Mouse (Mus musculus) right cerebral cortex, postnatal 25 days (tissue): ENCODE data around the gene Ang.

Source experiments
- DNase-seq: peaks from one replicate; pipeline ENCODE4 v3.0.0; 2022

Ang gene

GRCm38 (mm10) chr14:51129624-51129975, 38.6 kb downstream of the Ang start:
- no peak for DNase-seq

- no peak for DNase-seq
These were observed 39.5 kb downstream of the Ang start for GRCm38 (mm10) chr14:51130315-51130940.

DNA sequence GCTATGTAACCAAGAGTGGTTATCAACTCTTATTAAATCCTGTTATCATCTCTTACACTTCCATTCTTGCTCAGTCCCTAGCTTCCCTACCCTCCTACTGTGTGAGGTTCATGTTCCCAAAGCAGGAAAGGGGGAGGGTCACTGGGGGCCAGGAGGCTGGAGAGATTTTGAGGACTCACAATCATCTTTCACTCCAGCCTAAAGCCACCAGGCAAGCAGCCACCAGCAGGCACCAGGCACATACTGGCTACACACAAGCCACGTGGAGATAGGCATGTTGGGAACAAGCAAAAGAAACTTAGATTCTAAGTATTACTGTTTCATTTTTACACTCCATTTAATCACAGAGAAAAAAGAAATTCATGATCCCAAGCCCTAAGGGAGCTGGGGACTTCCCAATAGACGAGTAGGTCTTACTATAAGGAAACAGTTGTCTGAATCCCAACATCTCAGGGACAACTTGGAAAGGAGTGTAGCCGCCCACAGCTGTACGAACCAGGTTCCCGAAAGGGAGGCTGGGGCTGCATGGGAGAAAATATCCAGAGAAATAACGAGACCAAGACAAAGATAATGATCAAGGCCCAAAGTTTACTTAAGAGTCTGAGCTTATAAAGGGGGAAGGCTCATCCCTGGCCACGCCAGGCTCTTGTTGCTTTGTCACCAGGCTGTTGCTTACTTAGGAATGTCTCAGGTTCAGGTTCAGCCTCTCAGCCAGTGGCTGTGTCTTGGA, 40.3 kb downstream of the Ang start:
- DNase-seq, result no peak

DNA sequence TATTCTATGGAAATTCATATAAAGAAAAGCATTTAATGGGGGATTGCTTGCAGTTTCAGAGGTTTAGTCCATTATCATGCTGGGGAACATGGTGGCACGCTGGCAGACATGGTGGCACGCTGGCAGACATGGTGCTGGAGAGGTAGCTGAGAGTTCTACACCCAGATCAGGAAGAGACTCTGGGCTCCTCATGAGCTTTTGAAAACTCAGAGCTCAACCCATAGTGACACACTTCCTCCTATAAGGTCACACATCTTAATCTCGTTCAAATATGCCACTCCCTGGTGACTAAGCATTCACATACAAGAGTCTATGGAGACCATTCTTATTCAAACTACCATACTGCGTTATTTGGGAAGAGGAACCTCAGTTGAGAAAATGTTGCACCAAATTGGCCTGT, 41.4 kb downstream of the Ang start:
- no peak for DNase-seq

DNA sequence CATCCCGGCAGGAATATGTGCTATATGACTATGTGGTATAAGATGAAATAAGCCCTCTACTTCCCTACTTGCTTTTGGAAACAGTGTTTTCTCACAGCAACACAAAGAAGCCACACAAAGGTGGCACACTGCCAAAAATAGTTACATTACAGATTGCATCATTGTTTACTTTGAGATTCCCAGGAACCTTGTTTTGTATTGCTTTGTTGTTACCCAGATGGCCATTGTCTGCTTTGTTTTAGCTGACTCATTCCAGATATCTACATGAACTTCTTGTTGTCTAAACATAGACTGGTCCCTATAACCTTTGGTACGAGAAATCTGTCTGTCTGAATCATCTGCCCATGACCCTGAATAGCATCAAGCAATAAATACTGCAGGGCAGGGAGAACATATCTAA, 49.4 kb downstream of the Ang start:
- DNase-seq, result no peak

DNA sequence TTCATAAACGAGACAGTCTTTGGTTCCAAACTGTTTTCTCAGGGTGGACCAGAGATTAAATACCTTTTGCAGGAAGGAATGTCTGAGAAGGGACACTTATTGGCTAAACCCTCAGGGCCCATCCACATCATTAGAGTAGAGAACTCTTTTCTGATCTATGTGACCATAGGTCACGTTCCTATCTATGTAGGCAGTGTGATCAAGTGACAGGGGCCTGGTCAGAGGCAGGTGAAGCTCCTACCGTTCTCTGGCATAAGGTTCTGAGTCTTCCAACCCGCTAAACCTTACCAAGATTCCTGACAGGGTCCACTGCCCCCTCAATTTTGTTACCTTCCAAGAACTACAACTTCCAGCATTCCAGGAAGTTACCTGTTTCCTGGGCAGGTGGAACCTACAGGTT, 51.2 kb downstream of the Ang start:
- no peak for DNase-seq

DNA sequence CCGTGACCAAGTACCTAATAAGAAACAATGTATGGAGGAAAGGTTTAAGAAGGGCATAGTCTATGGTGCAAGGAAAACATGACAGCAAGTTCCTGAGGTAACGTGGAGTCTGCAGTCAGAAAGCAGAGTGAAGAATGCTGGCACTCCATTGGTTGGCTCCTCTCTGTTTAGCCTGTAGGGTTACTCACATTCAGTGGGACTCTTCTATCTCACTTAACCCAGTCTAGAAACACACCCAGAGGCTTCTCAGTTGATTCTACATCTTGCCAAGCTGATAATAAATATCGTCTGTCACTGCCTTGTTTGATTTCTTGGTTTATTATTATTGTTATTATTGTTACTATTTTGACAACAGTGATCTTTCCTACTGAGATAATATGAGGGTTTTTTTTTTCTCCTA, 51.6 kb downstream of the Ang start:
- no peak for DNase-seq

DNA sequence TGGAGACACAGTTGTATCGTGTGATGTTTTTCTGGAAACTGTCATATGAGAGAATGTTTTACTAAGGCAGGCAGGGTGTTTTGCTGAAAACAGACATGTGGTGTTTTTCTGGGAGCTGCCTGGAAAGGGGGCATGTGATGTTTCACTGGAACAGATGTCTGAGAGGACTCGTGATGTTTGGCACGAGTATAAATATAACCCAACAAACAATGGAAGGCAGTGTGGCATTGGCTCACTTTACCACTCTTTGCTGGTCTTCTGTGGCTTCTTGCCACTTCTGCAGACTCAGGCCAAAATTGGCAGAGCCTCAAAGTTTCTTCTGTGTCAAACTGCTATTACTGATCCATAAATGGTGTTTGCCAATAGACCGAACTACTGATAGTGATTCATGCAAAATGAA, 52.3 kb downstream of the Ang start:
- DNase-seq, result no peak

- no peak for DNase-seq
These were observed 53.0 kb downstream of the Ang start for GRCm38 (mm10) chr14:51143937-51144336.

DNA sequence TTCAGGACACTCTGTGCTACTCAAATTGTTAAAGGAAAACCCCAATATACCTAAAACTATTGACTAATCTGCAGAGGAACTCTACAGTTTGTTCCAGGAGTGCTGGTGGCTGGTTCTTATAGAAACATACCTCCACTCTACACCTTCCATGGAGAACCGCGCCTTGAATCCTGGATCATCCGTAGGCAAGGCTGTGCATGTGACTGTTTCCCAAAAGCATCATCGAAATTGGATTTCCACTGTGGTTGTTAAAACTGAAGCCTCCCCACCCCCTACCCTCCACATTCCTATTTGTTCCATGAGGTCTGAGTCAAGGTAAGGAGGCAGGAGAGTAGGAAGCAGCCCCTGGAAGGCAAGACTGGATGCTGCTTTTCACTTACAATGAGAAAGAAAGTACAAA, 53.5 kb downstream of the Ang start:
- no peak for DNase-seq

- no peak for DNase-seq
These were observed 54.6 kb downstream of the Ang start for GRCm38 (mm10) chr14:51145521-51145920.

DNA sequence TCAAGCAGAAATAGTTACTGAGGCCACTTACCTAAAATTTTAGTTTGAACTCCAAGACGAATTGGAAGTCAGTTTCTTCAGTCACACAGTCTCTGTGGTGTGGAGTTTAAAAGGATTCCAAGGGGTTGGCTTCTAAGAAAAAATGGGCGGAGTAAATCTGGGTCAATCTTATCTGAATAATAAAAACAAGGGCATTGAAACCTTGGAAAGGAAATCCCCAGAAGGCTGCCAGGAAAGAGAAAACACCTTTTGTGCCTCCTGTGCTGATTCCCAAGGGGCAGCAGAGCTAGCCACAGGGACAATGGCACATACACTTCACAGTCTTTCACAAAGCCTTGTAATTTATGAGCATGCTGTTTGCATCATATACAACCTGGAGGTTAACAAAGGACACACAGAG, 55.7 kb downstream of the Ang start, which contains the start of gene Rnase1:
TSS of gene Rnase1 (minus strand) at position 101 of the 400 bp plus-strand sequence.
- no peak for DNase-seq

DNA sequence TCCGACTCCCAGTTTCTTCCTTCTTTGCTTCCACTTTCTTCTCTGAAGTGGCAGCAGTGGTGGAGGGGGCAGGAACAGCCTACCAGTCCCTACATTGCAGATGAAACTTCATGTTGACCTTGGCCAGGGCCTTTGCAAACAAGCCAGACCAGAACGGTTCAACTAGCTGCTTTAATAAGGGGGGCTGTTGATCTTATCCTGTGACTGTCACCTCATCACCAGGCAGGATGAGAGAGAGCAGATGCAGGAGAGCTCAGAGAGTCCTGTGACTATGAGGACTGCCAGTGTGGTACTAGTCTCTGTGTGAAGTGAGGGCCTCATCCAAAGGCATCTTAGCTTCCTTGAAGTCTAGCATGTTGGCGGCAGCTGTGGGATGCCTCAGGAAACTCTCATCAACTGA, 57.1 kb downstream of the Ang start:
- DNase-seq, result no peak

- DNase-seq, result no peak
These were observed 58.2 kb downstream of the Ang start for GRCm38 (mm10) chr14:51149164-51149563.

DNA sequence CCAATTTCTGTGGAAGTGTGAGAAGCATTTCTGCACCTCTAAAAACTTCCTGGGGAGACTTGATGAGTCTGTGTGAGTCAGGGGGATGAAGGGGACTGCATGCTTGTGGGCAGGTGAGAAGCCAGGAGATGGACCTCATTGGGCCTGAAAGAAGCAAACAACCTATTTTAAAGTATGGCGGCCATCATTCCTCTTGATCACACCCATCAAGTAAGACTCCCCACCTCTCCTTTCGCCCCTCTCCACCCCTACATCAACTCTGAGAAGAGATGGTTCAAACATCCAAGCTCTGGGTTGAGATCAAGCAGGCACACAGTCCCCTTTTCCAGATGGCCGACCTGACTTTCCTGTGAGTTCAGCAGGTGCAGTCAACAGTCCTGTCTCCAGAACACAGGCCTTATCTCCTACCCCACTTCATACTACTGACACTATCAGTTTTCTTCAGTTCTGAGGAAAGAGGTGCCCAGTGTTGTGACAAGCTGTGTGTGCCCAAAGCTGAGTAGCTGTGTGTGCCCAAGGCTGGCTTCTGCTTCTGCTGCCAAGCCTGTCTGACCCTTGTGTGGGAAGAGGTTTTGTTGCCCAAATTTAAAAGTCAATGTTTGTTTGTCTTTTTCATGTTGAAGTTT, 59.4 kb downstream of the Ang start:
- DNase-seq, result no peak
